Mouse (Mus musculus) spleen, adult 2 months (tissue): ENCODE results near the gene Polr2g.

ENCODE experiments used
- CTCF ChIP-seq: fragments of 200-500 bp; IDR thresholded peaks from 2 replicates; pipeline ENCODE4 v1.5.1; 2011; ENCODE audit warnings: mild to moderate bottlenecking, inconsistent platforms; ENCODE audit not compliant: insufficient read depth, insufficient read length, insufficient replicate concordance; ENCODE audit errors: extremely low read depth
- POLR2A ChIP-seq: fragments of 200-500 bp; IDR thresholded peaks from 2 replicates; pipeline ENCODE4 v1.6.1; 2011; ENCODE audit warnings: low read depth, low read length, inconsistent platforms

DNA sequence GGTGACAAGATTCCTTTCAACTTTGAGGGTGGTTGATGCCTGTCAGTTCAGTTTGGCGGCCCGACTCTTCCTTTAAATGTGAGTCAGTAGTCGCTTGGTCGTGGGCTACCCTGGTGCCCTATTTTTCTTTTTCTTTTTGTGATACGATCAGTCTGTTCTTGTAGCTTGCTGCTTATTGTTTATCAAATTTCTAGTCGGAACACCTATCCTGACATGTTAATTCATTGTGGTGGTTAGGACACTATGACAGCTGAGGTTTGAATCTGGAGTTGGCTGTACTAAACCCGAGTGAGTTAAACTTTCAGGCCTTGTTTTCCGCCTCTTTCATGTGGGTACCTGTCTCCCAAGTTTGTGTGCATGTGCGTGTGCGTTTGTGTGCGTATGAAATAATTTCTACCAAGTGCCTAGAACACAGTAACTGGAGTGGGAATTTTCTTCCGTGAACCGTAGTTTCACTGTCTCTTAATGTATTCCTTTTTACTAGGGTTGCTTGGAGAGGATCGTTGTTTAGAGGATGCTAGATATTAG, 40.8 kb downstream of the Polr2g start:
- TF ChIP-seq CTCF (no peak), POLR2A (no peak)
